Mouse (Mus musculus): ENCODE data around the gene Wwp2. TPM values are rescaled to one million over a fixed set of nuclear protein-coding genes. Genes with fewer than 3 reads are reported as not detected.
A peak's percentile ranks its signal among the peaks of the same experiment; 100 is the strongest.

Wwp2 gene
- polyA plus RNA-seq, 1 experiment from 2014 or later: 39.0 TPM

GRCm38 (mm10) chr8:107578541-107578940 is 142.4 kb downstream of the Wwp2 start:
- Histone ChIP-seq H3K4me3 (ENCODE audit: low read depth, low read length) (no peak overlapping the region), H3K4me2 (ENCODE audit: low read length) (no peak overlapping the region), H3K4me1 (ENCODE audit: control insufficient read depth, insufficient read depth, low read length) (peaks cover 4% of the 10 kb centered on the region; the same call in 1 of the 2 replicates), H3K36me3 (ENCODE audit: control insufficient read depth, insufficient read depth, low read length) (peaks cover 37% of the 10 kb centered on the region), H3K27me3 (ENCODE audit: control insufficient read depth, insufficient read depth, low read depth, low read length) (no peaks in the 10 kb centered on the region), H3K9me3 (replicated peaks; ENCODE audit: control insufficient read depth, low read length, poor library complexity, severe bottlenecking) (no peaks in the 10 kb centered on the region), H3K27ac (ENCODE audit: low read length) (no peak overlapping the region), H3K9ac (ENCODE audit: low read depth, low read length) (no peak overlapping the region)
- 87% methylated on average over 8 of the region's 8 CpGs for WGBS
- no peak for ATAC-seq

- no peak overlapping the region for H3K4me2 ChIP-seq (ENCODE audit: low read length)
- peaks cover 4% of the 10 kb centered on the region for H3K4me1 ChIP-seq (ENCODE audit: control insufficient read depth, insufficient read depth, low read length)
- no peak overlapping the region for H3K4me3 ChIP-seq (ENCODE audit: low read depth, low read length)
- H3K27ac ChIP-seq (ENCODE audit: low read length): no peak overlapping the region
- H3K27me3 ChIP-seq (ENCODE audit: control insufficient read depth, insufficient read depth, low read depth, low read length): no peaks in the 10 kb centered on the region
- H3K9ac ChIP-seq (ENCODE audit: low read depth, low read length): no peak overlapping the region
- peaks cover 54% of the 10 kb centered on the region for H3K36me3 ChIP-seq (ENCODE audit: control insufficient read depth, insufficient read depth, low read length)
- WGBS: 96% methylated on average over 13 of the region's 13 CpGs
- no peak for ATAC-seq
- H3K9me3 ChIP-seq (replicated peaks; ENCODE audit: control insufficient read depth, low read length, poor library complexity, severe bottlenecking): no peaks in the 10 kb centered on the region
Measured at GRCm38 (mm10) chr8:107580879-107581278, 144.7 kb downstream of the Wwp2 start.

GRCm38 (mm10) chr8:107581536-107581935 is 145.4 kb downstream of the Wwp2 start:
- WGBS: 95% methylated on average over 4 of the region's 4 CpGs
- H3K36me3 ChIP-seq (ENCODE audit: control insufficient read depth, insufficient read depth, low read length): peaks cover 54% of the 10 kb centered on the region
- H3K4me3 ChIP-seq (ENCODE audit: low read depth, low read length): no peak overlapping the region
- no peak overlapping the region for H3K9ac ChIP-seq (ENCODE audit: low read depth, low read length)
- H3K4me2 ChIP-seq (ENCODE audit: low read length): no peak overlapping the region
- H3K4me1 ChIP-seq (ENCODE audit: control insufficient read depth, insufficient read depth, low read length): peaks cover 3% of the 10 kb centered on the region
- no peaks in the 10 kb centered on the region for H3K27me3 ChIP-seq (ENCODE audit: control insufficient read depth, insufficient read depth, low read depth, low read length)
- no peaks in the 10 kb centered on the region for H3K9me3 ChIP-seq (replicated peaks; ENCODE audit: control insufficient read depth, low read length, poor library complexity, severe bottlenecking)
- H3K27ac ChIP-seq (ENCODE audit: low read length): no peak overlapping the region
- no peak for ATAC-seq

- H3K4me3 ChIP-seq (ENCODE audit: low read depth, low read length): no peak overlapping the region
- ATAC-seq: no peak
- H3K36me3 ChIP-seq (ENCODE audit: control insufficient read depth, insufficient read depth, low read length): peaks cover 54% of the 10 kb centered on the region
- no peak overlapping the region for H3K4me2 ChIP-seq (ENCODE audit: low read length)
- H3K4me1 ChIP-seq (ENCODE audit: control insufficient read depth, insufficient read depth, low read length): peaks cover 9% of the 10 kb centered on the region
- 93% methylated on average over 11 of the region's 11 CpGs for WGBS
- H3K9ac ChIP-seq (ENCODE audit: low read depth, low read length): no peak overlapping the region
- no peaks in the 10 kb centered on the region for H3K9me3 ChIP-seq (replicated peaks; ENCODE audit: control insufficient read depth, low read length, poor library complexity, severe bottlenecking)
- no peaks in the 10 kb centered on the region for H3K27me3 ChIP-seq (ENCODE audit: control insufficient read depth, insufficient read depth, low read depth, low read length)
- H3K27ac ChIP-seq (ENCODE audit: low read length): no peak overlapping the region
Measured at GRCm38 (mm10) chr8:107582136-107582535, 146.0 kb downstream of the Wwp2 start.

- under 1% methylated on average over 17 of the region's 17 CpGs for WGBS
- peaks cover 24% of the 10 kb centered on the region for H3K36me3 ChIP-seq (ENCODE audit: control insufficient read depth, insufficient read depth, low read length)
- H3K27me3 ChIP-seq (ENCODE audit: control insufficient read depth, insufficient read depth, low read depth, low read length): no peaks in the 10 kb centered on the region
- peak overlapping the region; percentile 86 for H3K9ac ChIP-seq (ENCODE audit: low read depth, low read length)
- no peaks in the 10 kb centered on the region for H3K9me3 ChIP-seq (replicated peaks; ENCODE audit: control insufficient read depth, low read length, poor library complexity, severe bottlenecking)
- H3K4me1 ChIP-seq (ENCODE audit: control insufficient read depth, insufficient read depth, low read length): peaks cover 12% of the 10 kb centered on the region
- H3K27ac ChIP-seq (ENCODE audit: low read length): peak overlapping the region; percentile 91
- peak overlapping the region; percentile 73 for H3K4me3 ChIP-seq (ENCODE audit: low read depth, low read length)
- ATAC-seq: no peak
- peak overlapping the region; percentile 95 for H3K4me2 ChIP-seq (ENCODE audit: low read length)
Measured at GRCm38 (mm10) chr8:107587429-107587994, 151.3 kb downstream of the Wwp2 start.

GRCm38 (mm10) chr8:107587995-107588780 is 152.0 kb downstream of the Wwp2 start, which contains the start of gene Psmd7:
Psmd7 (minus strand) TSS chr8:107588464.
- Histone ChIP-seq H3K4me2 (ENCODE audit: low read length) (peak within 1 kb of the TSS; percentile 95), H3K9ac (ENCODE audit: low read depth, low read length) (peak within 1 kb of the TSS; percentile 86), H3K4me1 (ENCODE audit: control insufficient read depth, insufficient read depth, low read length) (peaks cover 12% of the 10 kb centered on the region), H3K9me3 (replicated peaks; ENCODE audit: control insufficient read depth, low read length, poor library complexity, severe bottlenecking) (no peaks in the 10 kb centered on the region), H3K4me3 (ENCODE audit: low read depth, low read length) (peak within 1 kb of the TSS; percentile 73), H3K27me3 (ENCODE audit: control insufficient read depth, insufficient read depth, low read depth, low read length) (no peaks in the 10 kb centered on the region), H3K27ac (ENCODE audit: low read length) (peak within 1 kb of the TSS; percentile 91), H3K36me3 (ENCODE audit: control insufficient read depth, insufficient read depth, low read length) (peaks cover 19% of the 10 kb centered on the region)
- 2% methylated on average over 65 of the region's 65 CpGs for WGBS
- peak; percentile 97 for ATAC-seq

- WGBS: 64% methylated on average over 6 of the region's 6 CpGs
- Histone ChIP-seq H3K4me3 (ENCODE audit: low read depth, low read length) (no peak overlapping the region), H3K4me1 (ENCODE audit: control insufficient read depth, insufficient read depth, low read length) (no peaks in the 10 kb centered on the region), H3K9me3 (replicated peaks; ENCODE audit: control insufficient read depth, low read length, poor library complexity, severe bottlenecking) (no peaks in the 10 kb centered on the region), H3K4me2 (ENCODE audit: low read length) (no peak overlapping the region), H3K27me3 (ENCODE audit: control insufficient read depth, insufficient read depth, low read depth, low read length) (no peaks in the 10 kb centered on the region), H3K27ac (ENCODE audit: low read length) (no peak overlapping the region), H3K36me3 (ENCODE audit: control insufficient read depth, insufficient read depth, low read length) (no peaks in the 10 kb centered on the region), H3K9ac (ENCODE audit: low read depth, low read length) (no peak overlapping the region)
- no peak for ATAC-seq
Measured at GRCm38 (mm10) chr8:107593967-107594729, 158.0 kb downstream of the Wwp2 start.

GRCm38 (mm10) chr8:107594817-107595216 is 158.7 kb downstream of the Wwp2 start:
- Histone ChIP-seq H3K4me1 (ENCODE audit: control insufficient read depth, insufficient read depth, low read length) (no peaks in the 10 kb centered on the region), H3K36me3 (ENCODE audit: control insufficient read depth, insufficient read depth, low read length) (no peaks in the 10 kb centered on the region), H3K4me3 (ENCODE audit: low read depth, low read length) (no peak overlapping the region), H3K27ac (ENCODE audit: low read length) (no peak overlapping the region), H3K4me2 (ENCODE audit: low read length) (no peak overlapping the region), H3K9ac (ENCODE audit: low read depth, low read length) (no peak overlapping the region), H3K27me3 (ENCODE audit: control insufficient read depth, insufficient read depth, low read depth, low read length) (no peaks in the 10 kb centered on the region), H3K9me3 (replicated peaks; ENCODE audit: control insufficient read depth, low read length, poor library complexity, severe bottlenecking) (no peaks in the 10 kb centered on the region)
- 74% methylated on average over 6 of the region's 6 CpGs for WGBS
- ATAC-seq: no peak

GRCm38 (mm10) chr8:107597731-107598130 is 161.6 kb downstream of the Wwp2 start:
- Histone ChIP-seq H3K27me3 (ENCODE audit: control insufficient read depth, insufficient read depth, low read depth, low read length) (no peaks in the 10 kb centered on the region), H3K9me3 (replicated peaks; ENCODE audit: control insufficient read depth, low read length, poor library complexity, severe bottlenecking) (no peaks in the 10 kb centered on the region), H3K4me3 (ENCODE audit: low read depth, low read length) (no peak overlapping the region), H3K27ac (ENCODE audit: low read length) (no peak overlapping the region), H3K4me2 (ENCODE audit: low read length) (no peak overlapping the region), H3K9ac (ENCODE audit: low read depth, low read length) (no peak overlapping the region), H3K36me3 (ENCODE audit: control insufficient read depth, insufficient read depth, low read length) (no peaks in the 10 kb centered on the region), H3K4me1 (ENCODE audit: control insufficient read depth, insufficient read depth, low read length) (no peaks in the 10 kb centered on the region)
- ATAC-seq: no peak
- 74% methylated on average over 1 of the region's 1 CpGs for WGBS

All from midbrain, embryonic 16.5 days (tissue).